In genomic region chr5:119669741-119670565, GRCm38 (mm10) we compare ENCODE assay signal across 8 mouse cellular contexts. TPM values are rescaled to one million over a fixed set of nuclear protein-coding genes. Genes with fewer than 3 reads are reported as not detected.
DNase-seq lines count a peak whose midpoint lies in the region; ATAC-seq and TF ChIP-seq lines count a peak whose summit lies in the region.

No protein-coding gene starts in this region.

- intact Hi-C loops in left cerebral cortex, postnatal 4 days (cut with DNase I) = loop anchor here (5.0 kb wide), 1 partner anchor 793 kb away; no protein-coding TSS in a partner anchor

- peak overlapping the region; percentile 99 for H3K9ac ChIP-seq in embryonic facial prominence, embryonic 13.5 days
- H3K9ac ChIP-seq in hindbrain, embryonic 11.5 days (ENCODE audit: low read depth, low read length) = peak overlapping the region; percentile 37; the same call in 1 of the 2 replicates
- H3K9ac ChIP-seq in liver, embryonic 16.5 days (ENCODE audit: low read depth, low read length) = peak overlapping the region; percentile 6; the same call in 1 of the 2 replicates
- peak overlapping the region; percentile 47 for H3K9ac ChIP-seq in stomach, postnatal 0 days (ENCODE audit: low read length)

- H3K4me2 ChIP-seq in embryonic facial prominence, embryonic 13.5 days = peak overlapping the region; percentile 79
- peak overlapping the region; percentile 52 for H3K4me2 ChIP-seq in hindbrain, embryonic 11.5 days (replicated peaks; ENCODE audit: low read depth, low read length)
- peak overlapping the region; percentile 56 for H3K4me2 ChIP-seq in liver, embryonic 16.5 days (ENCODE audit: low read depth, low read length)
- peak overlapping the region; percentile 53 for H3K4me2 ChIP-seq in stomach, postnatal 0 days (replicated peaks; ENCODE audit: low read depth)

- WGBS in lung, adult 2 months = 2% methylated on average over 59 of the region's 61 CpGs
- WGBS in embryonic facial prominence, embryonic 13.5 days = under 1% methylated on average over 61 of the region's 61 CpGs
- WGBS in hindbrain, embryonic 11.5 days = under 1% methylated on average over 61 of the region's 61 CpGs
- under 1% methylated on average over 61 of the region's 61 CpGs for WGBS in liver, embryonic 16.5 days (ENCODE audit: insufficient replicate concordance)
- WGBS in stomach, postnatal 0 days = 2% methylated on average over 61 of the region's 61 CpGs

- TF ChIP-seq EP300 in stomach, postnatal 0 days (optimal IDR thresholded peaks at IDR 0.05) = no peak

- no peaks in the 10 kb centered on the region for H3K36me3 ChIP-seq in embryonic facial prominence, embryonic 13.5 days
- H3K36me3 ChIP-seq in hindbrain, embryonic 11.5 days (ENCODE audit: control insufficient read depth, insufficient read depth, low read length) = no peaks in the 10 kb centered on the region
- no peaks in the 10 kb centered on the region for H3K36me3 ChIP-seq in liver, embryonic 16.5 days (ENCODE audit: control insufficient read depth, insufficient read depth)
- no peaks in the 10 kb centered on the region for H3K36me3 ChIP-seq in stomach, postnatal 0 days (ENCODE audit: control insufficient read depth, insufficient read depth, low read length)

- TF ChIP-seq CTCF in lung, adult 2 months (IDR thresholded peaks at IDR 0.05; ENCODE audit: insufficient read depth, low read length) = no peak
- no peak for TF ChIP-seq CTCF in stomach, postnatal 0 days (IDR thresholded peaks at IDR 0.05; ENCODE audit: low read depth)

- peaks cover 51% of the 10 kb centered on the region for H3K27me3 ChIP-seq in embryonic facial prominence, embryonic 13.5 days
- peaks cover 95% of the 10 kb centered on the region for H3K27me3 ChIP-seq in hindbrain, embryonic 11.5 days (ENCODE audit: control insufficient read depth, insufficient read depth, low read length)
- peaks cover 88% of the 10 kb centered on the region for H3K27me3 ChIP-seq in liver, embryonic 16.5 days (ENCODE audit: control insufficient read depth, insufficient read depth, low read depth, low read length)
- peaks cover 25% of the 10 kb centered on the region; the same call in 1 of the 2 replicates for H3K27me3 ChIP-seq in stomach, postnatal 0 days (ENCODE audit: control insufficient read depth, insufficient read depth, low read length)

- peaks cover 13% of the 10 kb centered on the region for H3K4me1 ChIP-seq in lung, adult 2 months (ENCODE audit: control insufficient read depth, insufficient read depth, low read length)
- peaks cover 46% of the 10 kb centered on the region for H3K4me1 ChIP-seq in embryonic facial prominence, embryonic 13.5 days
- peaks cover 7% of the 10 kb centered on the region; the same call in 1 of the 2 replicates for H3K4me1 ChIP-seq in hindbrain, embryonic 11.5 days (replicated peaks; ENCODE audit: control insufficient read depth, insufficient read depth, low read length)
- H3K4me1 ChIP-seq in liver, embryonic 16.5 days (ENCODE audit: control insufficient read depth, low read depth, low read length) = no peaks in the 10 kb centered on the region; the same call in none of the 2 replicates
- H3K4me1 ChIP-seq in stomach, postnatal 0 days (replicated peaks; ENCODE audit: control insufficient read depth, insufficient read depth) = no peaks in the 10 kb centered on the region; the same call in 1 of the 2 replicates

- TF ChIP-seq POLR2A in lung, adult 2 months (IDR thresholded peaks at IDR 0.05; ENCODE audit: borderline replicate concordance, extremely low read depth, low read depth, low read length) = peak; percentile 27

- peak overlapping the region; percentile 49 for H3K4me3 ChIP-seq in lung, adult 2 months (replicated peaks; ENCODE audit: extremely low read depth, low read depth, low read length)
- peak overlapping the region; percentile 75 for H3K4me3 ChIP-seq in embryonic facial prominence, embryonic 13.5 days
- H3K4me3 ChIP-seq in hindbrain, embryonic 11.5 days (ENCODE audit: low read depth, low read length) = peak overlapping the region; percentile 26
- H3K4me3 ChIP-seq in liver, embryonic 16.5 days (ENCODE audit: low read depth, low read length) = peak overlapping the region; percentile 21
- peak overlapping the region; percentile 40 for H3K4me3 ChIP-seq in stomach, postnatal 0 days (ENCODE audit: low read depth, low read length)

- H3K27ac ChIP-seq in embryonic facial prominence, embryonic 13.5 days = peak overlapping the region; percentile 100
- peak overlapping the region; percentile 42; the same call in 1 of the 2 replicates for H3K27ac ChIP-seq in hindbrain, embryonic 11.5 days (ENCODE audit: low read depth, low read length)
- H3K27ac ChIP-seq in liver, embryonic 16.5 days (ENCODE audit: low read length) = peak overlapping the region; percentile 60
- peak overlapping the region; percentile 73 for H3K27ac ChIP-seq in stomach, postnatal 0 days (replicated peaks)

- no peak; the same call in 1 of the 2 replicates for ATAC-seq in embryonic facial prominence, embryonic 13.5 days (ENCODE audit: insufficient number of reproducible peaks, insufficient read depth, low FRiP score, low TSS enrichment, low read depth)
- ATAC-seq in hindbrain, embryonic 11.5 days (ENCODE audit: low FRiP score) = no peak
- ATAC-seq in liver, embryonic 16.5 days (ENCODE audit: low read depth) = no peak
- no peak for ATAC-seq in stomach, postnatal 0 days (ENCODE audit: low FRiP score, low TSS enrichment)

- no peaks in the 10 kb centered on the region for H3K9me3 ChIP-seq in embryonic facial prominence, embryonic 13.5 days
- no peaks in the 10 kb centered on the region for H3K9me3 ChIP-seq in hindbrain, embryonic 11.5 days (ENCODE audit: control insufficient read depth, low read length)
- H3K9me3 ChIP-seq in liver, embryonic 16.5 days (replicated peaks; ENCODE audit: control insufficient read depth, low read length) = no peaks in the 10 kb centered on the region
- H3K9me3 ChIP-seq in stomach, postnatal 0 days (ENCODE audit: control insufficient read depth, low read length) = no peaks in the 10 kb centered on the region

- no peak for DNase-seq in lung, adult 2 months
- DNase-seq in lung, postnatal 25 days (ENCODE audit: low spot score) = no peak
- no peak for DNase-seq in hindbrain, embryonic 11.5 days (ENCODE audit: low spot score)
- no peak for DNase-seq in stomach, postnatal 0 days (ENCODE audit: low spot score)
- DNase-seq in left cerebral cortex, postnatal 4 days = no peak
- no peak for DNase-seq in T-cell, adult 2 months (ENCODE audit: low spot score)

RNA-seq across cellular contexts. Expression of gene Tbx3, which starts 0.5 kb away (rescaled TPM):
- polyA plus RNA-seq in lung, adult 2 months (2012; rRNA removed) = 135 and 160 TPM in 2 replicates
- polyA plus RNA-seq in embryonic facial prominence, embryonic 13.5 days (2015; fragmentation: Nextera tagmentation; extraction: Ambion mirVana) = 63.4 and 67.0 TPM in 2 replicates
- 5.1 and 9.0 TPM in 2 replicates for polyA plus RNA-seq in hindbrain, embryonic 11.5 days (2014; fragmentation: Nextera tagmentation; extraction: Ambion mirVana)
- 2.4 and 2.7 TPM in 2 replicates for polyA plus RNA-seq in liver, embryonic 16.5 days (2015; fragmentation: Nextera tagmentation; extraction: Ambion mirVana)
- 6.8 and 7.5 TPM in 2 replicates for polyA plus RNA-seq in stomach, postnatal 0 days (2015; fragmentation: Nextera tagmentation; extraction: Ambion mirVana)
- total RNA-seq in left cerebral cortex, postnatal 4 days (2021) = 1 to 10 TPM; 3.7 to 4.4 TPM

Comparison
In these comparisons a context has a peak if more than half of its experiments do, and no peak if none do; other contexts are left out.
1. H3K4me3 ChIP-seq: peak in every context shown above with its lines; median percentile 75 in embryonic facial prominence, embryonic 13.5 days; 49 in lung, adult 2 months; 40 in stomach, postnatal 0 days; 26 in hindbrain, embryonic 11.5 days; 21 in liver, embryonic 16.5 days.
2. H3K27ac ChIP-seq: peak in every context shown above with its lines; median percentile 100 in embryonic facial prominence, embryonic 13.5 days; 73 in stomach, postnatal 0 days; 60 in liver, embryonic 16.5 days; 42 in hindbrain, embryonic 11.5 days.
3. H3K9ac ChIP-seq: peak in every context shown above with its lines; median percentile 99 in embryonic facial prominence, embryonic 13.5 days; 47 in stomach, postnatal 0 days; 37 in hindbrain, embryonic 11.5 days; 6 in liver, embryonic 16.5 days.